Mouse (Mus musculus) heart, embryonic 11.5 days (tissue): Measurements from ENCODE around the gene Sept5. TPM values are rescaled to one million over a fixed set of nuclear protein-coding genes. Genes with fewer than 3 reads are reported as not detected.

Experiments
- ATAC-seq: fragments of 200-750 bp; cut with Nextera tagmentation; replicated peaks from 2 replicates; pipeline ENCODE4 v1.8.0; 2017; ENCODE audit warnings: moderate library complexity; ENCODE audit not compliant: insufficient number of reproducible peaks, low FRiP score, low TSS enrichment
- H3K27ac ChIP-seq: fragments of 300-500 bp; sonication (generic); 2 replicates; pipeline ENCODE4 v1.5.1; 2014; ENCODE audit warnings: mild to moderate bottlenecking, low read depth, low read length
- H3K27me3 ChIP-seq: fragments of 300-500 bp; sonication (generic); 2 replicates; pipeline ENCODE4 v1.6.1; 2014; ENCODE audit warnings: mild to moderate bottlenecking, low read length, mixed read lengths; ENCODE audit not compliant: control insufficient read depth, insufficient read depth
- H3K36me3 ChIP-seq: fragments of 300-500 bp; sonication (generic); 2 replicates; pipeline ENCODE4 v1.6.1; 2014; ENCODE audit warnings: mild to moderate bottlenecking, low read length, moderate library complexity, mixed read lengths; ENCODE audit not compliant: control insufficient read depth, insufficient read depth
- H3K4me1 ChIP-seq: fragments of 300-500 bp; sonication (generic); 2 replicates; pipeline ENCODE4 v1.6.1; 2014; ENCODE audit warnings: low read length; ENCODE audit not compliant: control insufficient read depth, insufficient read depth
- H3K4me2 ChIP-seq: fragments of 300-500 bp; sonication (generic); 2 replicates; pipeline ENCODE4 v1.6.1; 2014; ENCODE audit warnings: mild to moderate bottlenecking, moderate library complexity
- H3K4me3 ChIP-seq: fragments of 300-500 bp; sonication (generic); 2 replicates; pipeline ENCODE4 v1.5.1; 2014; ENCODE audit warnings: low read depth, low read length
- H3K9ac ChIP-seq: fragments of 300-500 bp; sonication (generic); 2 replicates; pipeline ENCODE4 v1.6.1; 2014; ENCODE audit warnings: mild to moderate bottlenecking, low read depth, low read length, moderate library complexity
- H3K9me3 ChIP-seq: fragments of 300-500 bp; sonication (generic); replicated peaks from 2 replicates; pipeline ENCODE4 v1.6.1; 2016; ENCODE audit warnings: low read length; ENCODE audit not compliant: control insufficient read depth
- WGBS: fragments of 180-500 bp; shearing (Covaris S2); extraction: QIAGEN DNeasy Blood & Tissue Kit; methylation state at CpG from one replicate; pipeline ENCODE4 v1.1.7; 2014; ENCODE audit not compliant: insufficient replicate concordance; 5-methylcytosine and 5-hydroxymethylcytosine counted together
- polyA plus RNA-seq: library from polyadenylated mRNA; unstranded; fragments of >200 nt; fragmentation: Nextera tagmentation; extraction: Ambion mirVana; gene quantifications from 2 replicates; pipeline ENCODE4 v1.2.1, GENCODE M21; 2014

The Sept5 gene
- polyA plus RNA-seq, 1 experiment from 2014 or later = 6.2 TPM

DNA sequence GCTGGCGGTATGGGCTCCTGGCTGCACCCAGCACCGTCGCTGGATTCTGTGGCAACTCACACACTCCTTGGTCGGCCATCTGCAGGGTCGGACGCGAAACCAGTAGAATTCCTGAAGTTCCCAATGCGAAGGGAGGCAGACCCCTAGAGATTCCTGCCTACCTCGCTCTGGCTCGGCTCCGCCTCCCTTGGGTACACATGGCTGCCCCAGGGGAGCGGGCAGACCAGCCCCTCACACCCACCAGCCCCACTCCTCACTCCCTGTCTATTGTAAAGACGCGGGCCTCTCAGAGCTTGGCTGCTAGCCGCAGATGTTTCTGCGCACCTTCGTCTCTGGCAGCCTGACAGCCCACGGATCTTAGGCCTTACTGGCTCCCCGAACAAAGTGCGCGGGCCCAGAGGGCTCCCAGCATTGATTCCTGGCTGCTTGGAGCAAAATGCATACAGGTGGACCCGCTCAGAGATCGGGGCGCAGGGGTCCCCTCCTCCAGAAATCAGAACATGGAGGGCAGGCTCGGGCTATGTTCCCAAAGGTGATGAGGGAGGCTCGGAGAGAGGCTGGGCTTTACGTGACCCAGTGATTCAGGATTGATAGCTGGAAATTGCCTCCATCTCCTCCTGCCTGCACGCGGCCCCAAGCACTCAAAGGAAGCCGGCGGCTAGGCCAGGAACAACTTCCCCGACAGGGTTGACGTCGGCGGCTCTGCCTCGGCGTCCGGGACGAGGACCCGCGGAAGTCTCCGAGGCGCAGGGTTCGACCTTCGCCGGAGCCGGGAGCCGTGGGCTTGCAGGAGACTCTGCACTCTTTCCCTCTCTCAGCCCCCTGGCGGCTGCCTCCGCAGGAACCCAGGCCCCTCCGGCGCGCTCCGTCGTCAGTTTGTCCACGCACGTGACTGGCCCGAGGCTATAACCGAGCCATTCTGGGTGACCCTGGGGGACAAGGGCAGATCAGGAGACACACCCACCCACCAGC lies 38.4 kb downstream of the Sept5 start:
- Histone ChIP-seq H3K27me3 (peaks cover 84% of the 10 kb centered on the region), H3K9ac (0 out of 2 replicates have a peak overlapping the region, but pooled peaks have one; percentile 7), H3K27ac (no peak overlapping the region), H3K4me1 (peaks cover 26% of the 10 kb centered on the region), H3K4me2 (peak overlapping the region; percentile 58), H3K36me3 (no peaks in the 10 kb centered on the region), H3K4me3 (peak overlapping the region; percentile 3), H3K9me3 (no peaks in the 10 kb centered on the region)
- no peak for ATAC-seq
- WGBS = under 1% methylated on average over 58 of the region's 59 CpGs

DNA sequence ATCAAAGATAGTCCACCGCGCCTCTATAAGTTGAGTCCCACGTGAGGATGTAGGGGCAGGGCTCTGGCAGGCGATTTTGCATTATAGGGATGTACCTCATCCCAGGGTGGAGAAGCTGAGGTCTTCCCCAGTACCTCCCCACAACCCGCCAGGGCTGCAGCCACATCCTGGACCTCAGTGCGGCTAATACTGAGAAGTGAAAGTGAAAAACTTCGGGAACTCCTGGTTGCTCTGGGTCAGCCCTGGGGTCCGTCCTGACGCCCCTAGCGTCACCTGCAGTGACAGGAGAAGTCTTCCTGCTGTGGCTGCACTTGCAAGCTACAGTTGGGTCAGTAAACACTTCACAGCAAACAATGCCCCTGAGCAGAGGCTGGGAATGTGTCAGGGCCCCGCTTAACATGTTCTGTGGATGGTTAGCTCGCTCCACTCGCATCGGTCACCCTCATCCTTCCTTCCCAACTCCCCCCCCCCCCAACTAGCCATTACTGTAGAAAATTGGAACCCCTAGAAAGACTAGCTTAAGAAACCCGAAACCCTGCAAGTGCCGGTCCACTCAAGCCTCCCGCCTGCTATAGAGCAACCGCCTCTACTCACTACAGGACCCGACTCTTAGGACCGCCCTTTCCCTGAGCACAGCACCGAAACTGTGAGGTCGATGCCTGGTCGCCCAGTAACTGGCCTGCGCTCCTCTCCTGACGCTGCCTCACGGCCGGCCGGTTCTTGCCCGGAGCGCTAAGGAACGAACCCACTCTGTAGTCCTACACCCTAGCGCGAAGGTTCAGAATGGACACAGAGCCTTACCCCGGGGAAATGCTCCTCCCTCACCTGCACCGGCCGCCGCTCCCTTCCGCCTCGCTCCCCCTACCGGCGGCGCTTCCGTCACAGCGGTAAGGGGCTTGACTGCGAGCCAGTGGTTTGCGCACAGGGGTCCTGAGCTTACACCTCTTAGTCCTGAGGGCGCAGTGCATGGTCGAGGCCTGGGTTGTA lies 39.7 kb downstream of the Sept5 start, which contains the start of gene Tbx1:
Gene Tbx1, minus strand, starts transcription at position 868 of the 987 bp plus-strand sequence.
- peaks cover 35% of the 10 kb centered on the region for H3K4me1 ChIP-seq
- H3K27me3 ChIP-seq = peaks cover 93% of the 10 kb centered on the region
- peak within 1 kb of the TSS; percentile 25 for H3K4me3 ChIP-seq
- H3K9ac ChIP-seq = 0 out of 2 replicates have a peak within 1 kb of the TSS, but pooled peaks have one; percentile 7
- H3K27ac ChIP-seq = no peak within 1 kb of the TSS
- H3K4me2 ChIP-seq = peak within 1 kb of the TSS; percentile 58
- no peaks in the 10 kb centered on the region for H3K9me3 ChIP-seq
- ATAC-seq = no peak
- no peaks in the 10 kb centered on the region for H3K36me3 ChIP-seq
- 2% methylated on average over 48 of the region's 48 CpGs for WGBS

DNA sequence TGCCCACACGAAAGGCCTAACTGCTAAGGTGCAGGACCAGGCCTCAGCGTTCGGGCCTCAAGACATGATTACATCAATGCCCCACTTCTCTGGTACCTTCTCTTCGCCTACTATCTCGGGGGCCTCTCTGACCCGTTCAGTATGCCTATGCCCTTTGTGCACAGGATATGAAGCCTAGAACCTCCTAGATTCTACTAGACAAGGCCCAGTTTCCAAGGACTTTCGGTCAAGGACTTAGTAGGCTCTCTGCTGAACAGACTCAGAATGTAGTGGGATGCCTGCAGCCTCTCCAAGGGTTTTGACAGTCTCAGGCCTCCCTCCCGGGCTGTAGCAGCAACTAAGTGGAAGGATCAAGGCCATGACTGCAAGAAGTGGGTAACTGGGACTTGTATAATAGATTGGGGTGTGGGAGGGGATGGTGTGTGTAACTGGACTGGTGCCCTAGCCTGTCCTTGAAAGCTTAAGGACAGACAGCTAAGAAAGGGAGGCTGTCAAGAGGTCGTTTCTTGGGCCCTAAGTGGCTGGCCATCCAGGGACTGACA lies 40.6 kb downstream of the Sept5 start:
- no peak overlapping the region for H3K27ac ChIP-seq
- H3K4me3 ChIP-seq = no peak overlapping the region
- no peak overlapping the region for H3K9ac ChIP-seq
- 21% methylated on average over 9 of the region's 9 CpGs for WGBS
- no peak overlapping the region; the same call in 1 of the 2 replicates for H3K4me2 ChIP-seq
- peaks cover 95% of the 10 kb centered on the region for H3K27me3 ChIP-seq
- H3K9me3 ChIP-seq = no peaks in the 10 kb centered on the region
- no peak for ATAC-seq
- H3K36me3 ChIP-seq = no peaks in the 10 kb centered on the region
- peaks cover 35% of the 10 kb centered on the region for H3K4me1 ChIP-seq

DNA sequence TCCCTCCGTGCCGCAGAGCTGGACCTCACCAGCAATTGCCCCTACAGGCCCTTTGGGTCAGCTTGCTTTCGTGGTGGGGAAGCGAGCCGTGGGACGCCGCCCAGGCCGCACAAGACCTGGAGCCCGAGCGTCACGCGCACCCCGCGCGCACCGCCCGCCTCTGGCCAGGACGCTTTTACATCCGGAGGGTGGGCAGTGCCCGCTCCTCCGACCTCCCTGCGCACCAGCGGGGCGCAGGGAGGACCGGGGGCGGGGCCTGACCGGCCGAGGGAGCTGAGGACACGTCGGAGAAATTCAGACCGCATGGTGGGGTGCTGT lies 41.1 kb downstream of the Sept5 start:
- Histone ChIP-seq H3K27ac (no peak overlapping the region), H3K4me2 (peak overlapping the region; percentile 40), H3K9me3 (no peaks in the 10 kb centered on the region), H3K9ac (no peak overlapping the region), H3K4me1 (peaks cover 35% of the 10 kb centered on the region), H3K27me3 (peaks cover 95% of the 10 kb centered on the region), H3K36me3 (no peaks in the 10 kb centered on the region), H3K4me3 (peak overlapping the region; percentile 35; the same call in 1 of the 2 replicates)
- no peak for ATAC-seq
- WGBS = 2% methylated on average over 31 of the region's 31 CpGs

DNA sequence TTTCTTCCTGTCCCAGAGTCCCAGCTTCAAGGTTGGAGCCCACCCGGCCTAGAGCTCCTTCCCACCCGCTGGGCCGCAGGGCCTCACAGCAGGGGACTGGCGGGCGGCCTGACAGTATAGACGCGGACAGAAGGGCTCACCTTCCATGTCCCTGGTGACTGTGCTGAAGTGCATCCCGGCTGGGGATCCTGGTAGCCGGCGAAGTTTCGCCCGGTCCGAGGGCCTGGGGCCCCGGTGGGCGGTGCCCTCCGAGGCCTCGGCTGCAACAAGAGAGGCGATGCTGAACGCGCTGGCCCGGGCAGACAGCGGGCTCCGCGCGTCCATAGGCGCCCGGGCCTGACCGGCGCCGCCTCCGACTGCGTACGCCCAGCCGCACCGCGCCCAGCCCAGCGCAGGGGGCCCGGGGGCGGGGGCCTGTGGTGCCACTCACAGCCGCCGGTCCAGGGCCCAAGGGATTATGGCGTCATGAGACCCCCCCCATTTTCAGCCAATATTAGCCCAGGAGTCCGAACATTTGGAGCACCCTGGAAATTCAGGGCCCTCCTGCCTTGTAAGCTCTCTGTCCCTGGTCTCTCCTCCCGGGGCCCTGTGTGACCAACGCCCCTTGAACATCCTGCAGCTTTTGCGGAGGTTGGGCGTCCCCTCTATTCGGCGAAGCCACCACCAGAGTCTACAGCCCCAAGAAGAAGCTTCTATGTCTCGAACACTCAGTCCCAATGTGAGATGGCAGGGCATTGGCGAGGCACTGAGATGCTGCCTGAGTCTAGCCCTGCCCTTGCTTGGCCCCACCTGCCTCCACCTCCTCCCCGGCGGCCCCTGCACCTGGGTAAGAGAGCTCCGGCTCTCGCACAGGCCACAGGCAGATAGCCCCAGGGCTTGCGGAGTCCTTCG lies 41.7 kb downstream of the Sept5 start:
- no peak for ATAC-seq
- H3K4me1 ChIP-seq = peaks cover 35% of the 10 kb centered on the region
- peak overlapping the region; percentile 35 for H3K4me3 ChIP-seq
- H3K9ac ChIP-seq = no peak overlapping the region
- peak overlapping the region; percentile 60 for H3K4me2 ChIP-seq
- H3K36me3 ChIP-seq = no peaks in the 10 kb centered on the region
- peaks cover 95% of the 10 kb centered on the region for H3K27me3 ChIP-seq
- H3K9me3 ChIP-seq = no peaks in the 10 kb centered on the region
- 1% methylated on average over 50 of the region's 57 CpGs for WGBS
- H3K27ac ChIP-seq = no peak overlapping the region

DNA sequence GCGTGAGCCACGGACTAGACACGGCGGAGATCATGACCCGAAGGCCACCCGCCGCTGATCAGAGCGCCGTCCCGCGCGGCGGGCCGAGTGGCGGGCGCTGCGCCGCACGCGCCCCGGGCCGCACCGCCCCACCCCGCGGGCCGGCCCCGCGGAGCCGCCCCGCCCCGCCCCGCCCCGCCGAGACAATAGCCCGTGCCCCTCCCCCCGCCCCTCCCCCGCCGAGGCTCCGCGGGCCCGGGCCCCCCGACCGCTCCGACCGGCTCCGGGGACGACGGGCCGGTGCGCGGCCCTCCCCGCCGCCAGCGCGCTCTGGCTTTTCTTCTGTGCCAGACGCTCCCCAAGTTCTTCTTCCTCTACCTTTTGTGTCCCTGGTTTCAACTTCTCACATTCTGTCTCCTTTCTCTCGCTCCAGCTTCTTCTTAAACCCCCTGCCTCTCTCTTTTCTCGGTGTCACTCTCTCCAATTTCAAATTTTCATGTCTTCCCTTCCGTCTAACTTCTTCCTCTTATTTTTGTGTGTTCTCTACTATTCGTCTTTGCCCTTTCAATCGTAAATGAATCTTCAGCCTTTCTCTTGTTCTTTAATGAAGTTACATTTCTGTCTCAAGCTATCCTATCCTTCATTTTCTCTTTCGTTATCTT lies 42.7 kb downstream of the Sept5 start:
- peak overlapping the region; percentile 86 for H3K4me2 ChIP-seq
- under 1% methylated on average over 28 of the region's 62 CpGs for WGBS
- ATAC-seq = no peak
- no peaks in the 10 kb centered on the region for H3K9me3 ChIP-seq
- peaks cover 98% of the 10 kb centered on the region for H3K27me3 ChIP-seq
- peak overlapping the region; percentile 52 for H3K4me3 ChIP-seq
- no peaks in the 10 kb centered on the region for H3K36me3 ChIP-seq
- H3K27ac ChIP-seq = no peak overlapping the region
- H3K9ac ChIP-seq = peak overlapping the region; percentile 39; the same call in 1 of the 2 replicates
- peaks cover 40% of the 10 kb centered on the region for H3K4me1 ChIP-seq

DNA sequence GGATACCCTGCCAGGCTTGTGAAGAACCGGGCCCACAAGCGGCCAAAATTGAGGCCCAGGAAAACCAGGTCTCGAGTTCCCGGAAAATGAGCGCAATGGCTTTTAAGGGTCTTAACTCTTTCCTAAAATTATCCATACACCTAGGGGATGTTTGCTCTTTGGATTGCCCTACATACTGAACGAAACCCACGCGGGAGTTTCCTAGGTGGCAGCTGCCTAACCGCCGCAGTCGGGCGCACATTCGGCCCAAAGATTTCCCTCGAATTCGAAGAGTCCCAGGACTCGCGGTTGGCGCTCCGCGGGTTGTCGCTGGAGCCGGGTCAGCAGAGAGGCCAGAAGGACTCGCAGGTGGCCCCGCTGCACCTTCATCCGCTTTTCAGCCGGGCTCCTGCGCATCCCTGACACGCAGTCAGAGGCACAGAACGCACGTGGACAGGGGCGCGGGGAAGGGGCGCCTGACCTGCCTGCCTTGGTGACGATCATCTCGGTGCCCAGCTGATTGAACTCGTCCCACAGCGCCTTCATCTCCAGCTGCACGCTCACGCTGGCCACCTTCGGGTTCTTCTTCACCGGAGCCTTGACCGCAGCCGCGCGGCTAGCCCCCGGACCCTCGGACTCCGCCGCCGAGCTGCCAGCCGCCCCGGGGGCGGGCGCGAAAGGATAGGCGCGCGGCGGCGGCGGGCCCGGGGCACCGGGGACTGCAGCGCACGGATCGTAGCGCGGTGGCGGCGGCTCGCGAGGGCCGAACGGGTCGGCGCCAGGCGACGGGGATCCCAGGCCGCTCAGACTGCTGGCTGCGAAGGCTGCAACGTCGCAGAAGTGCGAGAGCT lies 43.5 kb downstream of the Sept5 start:
- ATAC-seq = no peak
- Histone ChIP-seq H3K27me3 (peaks cover 98% of the 10 kb centered on the region), H3K9me3 (no peaks in the 10 kb centered on the region), H3K9ac (peak overlapping the region; percentile 39; the same call in 1 of the 2 replicates), H3K4me3 (peak overlapping the region; percentile 52), H3K27ac (no peak overlapping the region), H3K4me2 (peak overlapping the region; percentile 86), H3K36me3 (no peaks in the 10 kb centered on the region), H3K4me1 (peaks cover 40% of the 10 kb centered on the region)
- 2% methylated on average over 79 of the region's 83 CpGs for WGBS
